28 mouse cellular contexts compared by ENCODE assay signal in genomic region chr8:70613763-70614162, GRCm38 (mm10). TPM values are rescaled to one million over a fixed set of nuclear protein-coding genes. Genes with fewer than 3 reads are reported as not detected.
DNase-seq lines count a peak whose midpoint lies in the region; ATAC-seq lines count a peak whose summit lies in the region.
"Had no signal": no experiment of that assay in that cellular context is flagged by ENCODE, and none has a peak within 500 bp of the region (broad histone marks: within the 10 kb centered on the region; RNA-seq: fewer than 3 reads in every experiment).

No protein-coding gene starts in this region.

- H3K4me1 ChIP-seq in liver, embryonic 12.5 days = peaks cover 86% of the 10 kb centered on the region

- no peak overlapping the region for H3K4me2 ChIP-seq in liver, embryonic 12.5 days
- H3K4me2 ChIP-seq: embryonic facial prominence, embryonic 15.5 days; forebrain, embryonic 13.5 days; heart, embryonic 11.5 days; hindbrain, embryonic 13.5 days; midbrain, embryonic 15.5 days had no signal

- ATAC-seq in liver, embryonic 12.5 days = no peak
- ATAC-seq: CD4-positive, CD25-positive, alpha-beta regulatory T cell, adult 4 months; forebrain, embryonic 13.5 days; midbrain, embryonic 15.5 days had no signal

- 13% methylated on average over 1 of the region's 1 CpGs for WGBS in liver, embryonic 12.5 days (ENCODE audit: insufficient replicate concordance)
- WGBS in macrophage (ENCODE audit: missing documents) = 14% methylated on average over 1 of the region's 1 CpGs

- H3K9ac ChIP-seq in liver, embryonic 12.5 days = 0 out of 2 replicates have a peak overlapping the region, but pooled peaks have one; percentile 1
- H3K9ac ChIP-seq: embryonic facial prominence, embryonic 15.5 days; forebrain, embryonic 13.5 days; midbrain, embryonic 15.5 days had no signal

- H3K4me3 ChIP-seq in liver, embryonic 12.5 days = no peak overlapping the region
- no peak overlapping the region for H3K4me3 ChIP-seq in macrophage (ENCODE audit: inconsistent target)
- H3K4me3 ChIP-seq: embryonic facial prominence, embryonic 15.5 days; forebrain, embryonic 13.5 days; hindbrain, embryonic 13.5 days; midbrain, embryonic 10.5 days; midbrain, embryonic 15.5 days had no signal

- no peaks in the 10 kb centered on the region; the same call in 1 of the 2 replicates for H3K27me3 ChIP-seq in liver, embryonic 12.5 days (replicated peaks)
- H3K27me3 ChIP-seq: embryonic facial prominence, embryonic 15.5 days; midbrain, embryonic 15.5 days had no signal

- no peaks in the 10 kb centered on the region for H3K9me3 ChIP-seq in liver, embryonic 12.5 days (replicated peaks)
- H3K9me3 ChIP-seq: embryonic facial prominence, embryonic 15.5 days; forebrain, embryonic 13.5 days; hindbrain, embryonic 13.5 days; midbrain, embryonic 10.5 days; midbrain, embryonic 15.5 days had no signal

- 0 out of 2 replicates have a peak overlapping the region, but pooled peaks have one; percentile 15 for H3K27ac ChIP-seq in liver, embryonic 12.5 days
- peak overlapping the region; percentile 99 for H3K27ac ChIP-seq in macrophage
- H3K27ac ChIP-seq: embryonic facial prominence, embryonic 15.5 days; forebrain, embryonic 13.5 days; hindbrain, embryonic 13.5 days; midbrain, embryonic 10.5 days; midbrain, embryonic 15.5 days had no signal

- peaks cover 34% of the 10 kb centered on the region for H3K79me2 ChIP-seq in macrophage (ENCODE audit: inconsistent target)

- no peaks in the 10 kb centered on the region for H3K36me3 ChIP-seq in liver, embryonic 12.5 days
- H3K36me3 ChIP-seq in macrophage (ENCODE audit: inconsistent target) = no peaks in the 10 kb centered on the region
- H3K36me3 ChIP-seq: embryonic facial prominence, embryonic 15.5 days; hindbrain, embryonic 13.5 days; midbrain, embryonic 10.5 days; midbrain, embryonic 15.5 days had no signal

- DNase-seq in heart, adult 11 months = peak; percentile 92
- DNase-seq in heart, postnatal 4 days = no peak
- DNase-seq in liver (no peak), ES-CJ7 (ENCODE audit: low read depth, low spot score) (peak; percentile 28)
- DNase-seq in adrenal gland, postnatal 10 days = no peak
- DNase-seq: adrenal gland, postnatal 36 days; gastrocnemius, postnatal 14 days; heart, postnatal 36 days; kidney, adult 2 months; kidney, postnatal 14 days; lung, adult 18-20 months; right cerebral cortex, adult 18-20 months; thymus, postnatal 14 days had no signal

RNA-seq across cellular contexts. Expression of gene Lrrc25, which starts 2.2 kb away (rescaled TPM):
- 1 to 10 TPM; 1.1 to 1.5 TPM for total RNA-seq in heart, postnatal 4 days (2021)
- 4.1 and 4.6 TPM in 2 replicates for polyA plus RNA-seq in liver, embryonic 12.5 days (2016; fragmentation: Nextera tagmentation; extraction: Ambion mirVana)
- total RNA-seq in macrophage (2018; cell fraction: chromatin; rRNA removed) = 100 to 1,000 TPM in 7 of 26 experiments, 10 to 100 TPM in 19; 21.1 to 149 (median 77.4) TPM
- 100 to 1,000 TPM in 25 of 26 experiments, 10 to 100 TPM in 1; 89.3 to 365 (median 193) TPM for total RNA-seq in macrophage (2018; cell fraction: cytosol; rRNA removed)
- 100 to 1,000 TPM in 23 of 26 experiments, 10 to 100 TPM in 3; 63.8 to 384 (median 181) TPM for total RNA-seq in macrophage (2018; cell fraction: nucleus; rRNA removed)
- polyA plus RNA-seq in macrophage (2018) = 104 to 230 TPM (median 156 TPM) in 3 replicates
- 1 to 10 TPM; 3.3 to 3.6 TPM for total RNA-seq in adrenal gland, postnatal 10 days (2021)

RNA-seq across cellular contexts. Expression of gene Ssbp4, which starts 5.1 kb away (rescaled TPM):
- total RNA-seq in heart, postnatal 4 days (2021) = 10 to 100 TPM; 73.8 to 78.5 TPM
- 96.4 and 98.0 TPM in 2 replicates for polyA plus RNA-seq in liver, embryonic 12.5 days (2016; fragmentation: Nextera tagmentation; extraction: Ambion mirVana)
- 100 to 1,000 TPM in 19 of 26 experiments, 10 to 100 TPM in 7; 38.7 to 250 (median 142) TPM for total RNA-seq in macrophage (2018; cell fraction: chromatin; rRNA removed)
- 100 to 1,000 TPM in 25 of 26 experiments, 10 to 100 TPM in 1; 92.7 to 165 (median 127) TPM for total RNA-seq in macrophage (2018; cell fraction: cytosol; rRNA removed)
- total RNA-seq in macrophage (2018; cell fraction: nucleus; rRNA removed) = 100 to 1,000 TPM in 8 of 26 experiments, 10 to 100 TPM in 18; 37.5 to 190 (median 88.4) TPM
- polyA plus RNA-seq in macrophage (2018) = 71.4 to 137 TPM (median 122 TPM) in 3 replicates
- 10 to 100 TPM; 92.0 to 96.9 TPM for total RNA-seq in adrenal gland, postnatal 10 days (2021)

RNA-seq across cellular contexts. Expression of gene Gdf15, which starts 18.5 kb away (rescaled TPM):
- total RNA-seq in heart, postnatal 4 days (2021) = 1 to 10 TPM; 2.7 to 3.5 TPM
- 4.4 and 4.9 TPM in 2 replicates for polyA plus RNA-seq in liver, embryonic 12.5 days (2016; fragmentation: Nextera tagmentation; extraction: Ambion mirVana)
- 100 to 1,000 TPM in 12 of 26 experiments, 10 to 100 TPM in 13, 1 to 10 TPM in 1; 7.8 to 467 (median 92.6) TPM for total RNA-seq in macrophage (2018; cell fraction: chromatin; rRNA removed)
- total RNA-seq in macrophage (2018; cell fraction: cytosol; rRNA removed) = 1,000 to 10,000 TPM in 6 of 26 experiments, 100 to 1,000 TPM in 15, 10 to 100 TPM in 5; 69.9 to 1,947 (median 332) TPM
- total RNA-seq in macrophage (2018; cell fraction: nucleus; rRNA removed) = 1,000 to 10,000 TPM in 7 of 26 experiments, 100 to 1,000 TPM in 16, 10 to 100 TPM in 3; 89.0 to 1,533 (median 505) TPM
- 24.3 to 124 TPM (median 74.3 TPM) in 3 replicates for polyA plus RNA-seq in macrophage (2018)
- 1 to 10 TPM in 1 of 2 experiments, under 1 TPM in 1; 0.79 to 1.7 TPM for total RNA-seq in adrenal gland, postnatal 10 days (2021)
- total RNA-seq: common myeloid progenitor, adult 5-6 weeks; gastrocnemius, postnatal 14 days; layer of hippocampus, adult 18-20 months; layer of hippocampus, postnatal 10 days; left cerebral cortex, adult 18-20 months; left cerebral cortex, postnatal 14 days; megakaryocyte progenitor cell, adult 5-6 weeks had no signal
- polyA plus RNA-seq: CD4-positive, CD25-positive, alpha-beta regulatory T cell, adult 4 months; midbrain, embryonic 10.5 days had no signal

RNA-seq across cellular contexts. Expression of gene Isyna1, which starts 19.6 kb away (rescaled TPM):
- 10 to 100 TPM; 38.9 to 41.6 TPM for total RNA-seq in heart, postnatal 4 days (2021)
- polyA plus RNA-seq in liver, embryonic 12.5 days (2016; fragmentation: Nextera tagmentation; extraction: Ambion mirVana) = 114 and 115 TPM in 2 replicates
- total RNA-seq in macrophage (2018; cell fraction: chromatin; rRNA removed) = 10 to 100 TPM; 19.3 to 81.9 (median 38.6) TPM
- total RNA-seq in macrophage (2018; cell fraction: cytosol; rRNA removed) = 10 to 100 TPM; 19.1 to 42.3 (median 27.0) TPM
- 10 to 100 TPM; 14.3 to 82.7 (median 33.5) TPM for total RNA-seq in macrophage (2018; cell fraction: nucleus; rRNA removed)
- 26.5 to 53.2 TPM (median 51.1 TPM) in 3 replicates for polyA plus RNA-seq in macrophage (2018)
- total RNA-seq in adrenal gland, postnatal 10 days (2021) = 10 to 100 TPM; 59.4 to 59.8 TPM

RNA-seq across cellular contexts. Expression of gene Pgpep1, which starts 46.4 kb away (rescaled TPM):
- 10 to 100 TPM; 32.2 to 38.4 TPM for total RNA-seq in heart, postnatal 4 days (2021)
- polyA plus RNA-seq in liver, embryonic 12.5 days (2016; fragmentation: Nextera tagmentation; extraction: Ambion mirVana) = 19.6 and 24.2 TPM in 2 replicates
- 10 to 100 TPM in 25 of 26 experiments, 1 to 10 TPM in 1; 8.5 to 30.1 (median 21.1) TPM for total RNA-seq in macrophage (2018; cell fraction: chromatin; rRNA removed)
- 10 to 100 TPM; 19.1 to 38.4 (median 30.7) TPM for total RNA-seq in macrophage (2018; cell fraction: cytosol; rRNA removed)
- total RNA-seq in macrophage (2018; cell fraction: nucleus; rRNA removed) = 10 to 100 TPM; 12.7 to 46.1 (median 25.0) TPM
- polyA plus RNA-seq in macrophage (2018) = 19.1 to 57.8 TPM (median 24.3 TPM) in 3 replicates
- 10 to 100 TPM; 65.7 to 80.6 TPM for total RNA-seq in adrenal gland, postnatal 10 days (2021)

Comparison
In these comparisons a context has a peak if more than half of its experiments do, and no peak if none do; other contexts are left out.
1. DNase-seq: peak in heart, adult 11 months (single experiment) and ES-CJ7 (single experiment); none in heart, postnatal 4 days (single experiment), liver (single experiment) and adrenal gland, postnatal 10 days (single experiment).